Comparison of ENCODE assay signal across 8 mouse cellular contexts in the genomic region with DNA sequence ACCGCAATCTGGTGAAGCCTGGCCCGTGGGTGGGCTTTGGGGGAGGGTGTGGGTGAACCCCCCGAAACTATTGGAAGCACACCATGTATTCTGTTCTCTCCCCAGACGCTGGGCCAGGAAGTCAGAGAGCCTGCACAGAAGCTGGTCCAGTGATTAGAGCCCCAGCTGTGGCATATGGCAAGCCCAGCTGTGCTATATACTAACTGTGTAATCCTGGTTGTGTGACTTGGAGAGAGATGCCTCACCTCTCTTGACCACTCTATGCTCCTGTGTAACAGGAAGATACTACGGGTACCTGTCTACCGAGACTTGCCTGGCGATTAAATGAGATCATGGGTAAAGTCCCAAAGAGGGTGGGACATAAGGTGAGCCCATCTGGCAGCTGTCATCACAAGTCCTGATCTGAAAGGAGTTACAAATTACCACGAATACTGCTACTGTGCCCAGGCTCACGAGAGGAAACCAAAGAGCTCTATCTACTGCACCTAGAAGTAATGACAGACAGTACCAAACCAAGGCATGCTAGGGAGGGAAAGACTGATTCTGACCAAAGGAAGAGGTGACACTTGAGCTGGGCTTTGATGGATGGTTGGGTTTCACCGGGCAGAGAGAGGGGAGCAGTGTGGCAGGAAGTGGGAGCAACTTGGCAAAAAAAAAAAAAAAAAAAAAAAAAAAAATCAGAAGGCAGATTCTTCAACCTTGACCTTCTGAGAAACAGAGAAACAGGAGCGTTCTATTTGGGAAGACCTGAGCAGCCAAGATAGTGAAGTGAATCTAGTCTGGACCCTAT. TPM values are rescaled to one million over a fixed set of nuclear protein-coding genes. Genes with fewer than 3 reads are reported as not detected.
A peak's percentile ranks its signal among the peaks of the same experiment; 100 is the strongest.
DNase-seq lines count a peak whose midpoint lies in the region; ATAC-seq lines count a peak whose summit lies in the region.

No protein-coding gene starts in this region.

- peak overlapping the region; percentile 87 for H3K4me3 ChIP-seq in neural tube, embryonic 11.5 days (ENCODE audit: low read depth, low read length)
- H3K4me3 ChIP-seq in hindbrain, embryonic 15.5 days = peak overlapping the region; percentile 71
- peak overlapping the region; percentile 95 for H3K4me3 ChIP-seq in midbrain, embryonic 16.5 days (ENCODE audit: low read depth, low read length)

- H3K4me2 ChIP-seq in neural tube, embryonic 11.5 days (ENCODE audit: low read depth) = peak overlapping the region; percentile 86
- H3K4me2 ChIP-seq in hindbrain, embryonic 15.5 days = peak overlapping the region; percentile 69
- H3K4me2 ChIP-seq in midbrain, embryonic 16.5 days (ENCODE audit: low read length) = peak overlapping the region; percentile 83

- no peaks in the 10 kb centered on the region for H3K9me3 ChIP-seq in neural tube, embryonic 11.5 days (ENCODE audit: control insufficient read depth, low read length)
- H3K9me3 ChIP-seq in hindbrain, embryonic 15.5 days = no peaks in the 10 kb centered on the region
- H3K9me3 ChIP-seq in midbrain, embryonic 16.5 days (replicated peaks; ENCODE audit: control insufficient read depth, low read length, poor library complexity, severe bottlenecking) = no peaks in the 10 kb centered on the region

- H3K9ac ChIP-seq in neural tube, embryonic 11.5 days (ENCODE audit: low read length) = peak overlapping the region; percentile 84
- H3K9ac ChIP-seq in hindbrain, embryonic 15.5 days = peak overlapping the region; percentile 83
- H3K9ac ChIP-seq in midbrain, embryonic 16.5 days (ENCODE audit: low read depth, low read length) = peak overlapping the region; percentile 97

- ATAC-seq in neural tube, embryonic 11.5 days (ENCODE audit: insufficient read depth, low FRiP score, low TSS enrichment) = peak; percentile 21
- peak; percentile 37; the same call in 1 of the 2 replicates for ATAC-seq in hindbrain, embryonic 15.5 days (ENCODE audit: low FRiP score, low read depth)
- ATAC-seq in midbrain, embryonic 16.5 days = peak; percentile 50

- H3K27me3 ChIP-seq in neural tube, embryonic 11.5 days (ENCODE audit: control insufficient read depth, insufficient read depth, low read length) = no peaks in the 10 kb centered on the region
- H3K27me3 ChIP-seq in hindbrain, embryonic 15.5 days = no peaks in the 10 kb centered on the region
- no peaks in the 10 kb centered on the region for H3K27me3 ChIP-seq in midbrain, embryonic 16.5 days (ENCODE audit: control insufficient read depth, insufficient read depth, low read depth, low read length)

- 14% methylated on average over 11 of the region's 11 CpGs for WGBS in neural tube, embryonic 11.5 days
- 10% methylated on average over 11 of the region's 11 CpGs for WGBS in hindbrain, embryonic 15.5 days
- 14% methylated on average over 11 of the region's 11 CpGs for WGBS in midbrain, embryonic 16.5 days

- H3K36me3 ChIP-seq in neural tube, embryonic 11.5 days (ENCODE audit: control insufficient read depth, insufficient read depth, low read length) = no peaks in the 10 kb centered on the region
- no peaks in the 10 kb centered on the region for H3K36me3 ChIP-seq in hindbrain, embryonic 15.5 days
- no peaks in the 10 kb centered on the region for H3K36me3 ChIP-seq in midbrain, embryonic 16.5 days (ENCODE audit: control insufficient read depth, insufficient read depth, low read length)

- H3K27ac ChIP-seq in neural tube, embryonic 11.5 days (ENCODE audit: low read depth, low read length) = peak overlapping the region; percentile 86; the same call in 1 of the 2 replicates
- peak overlapping the region; percentile 89 for H3K27ac ChIP-seq in hindbrain, embryonic 15.5 days (replicated peaks)
- H3K27ac ChIP-seq in midbrain, embryonic 16.5 days (ENCODE audit: low read length) = peak overlapping the region; percentile 89

- peaks cover 3% of the 10 kb centered on the region; the same call in 1 of the 2 replicates for H3K4me1 ChIP-seq in neural tube, embryonic 11.5 days (ENCODE audit: control insufficient read depth, insufficient read depth, low read length)
- H3K4me1 ChIP-seq in hindbrain, embryonic 15.5 days (replicated peaks) = peaks cover 24% of the 10 kb centered on the region
- H3K4me1 ChIP-seq in midbrain, embryonic 16.5 days (ENCODE audit: control insufficient read depth, insufficient read depth, low read length) = peaks cover 10% of the 10 kb centered on the region

- DNase-seq in adrenal gland, adult (ENCODE audit: inconsistent age in 2 of 2, low spot score in 1 of 2) = peak; percentile 37 to 69
- no peak for DNase-seq in adrenal gland, postnatal 4 days (ENCODE audit: low spot score in 2 of 2)
- no peak for DNase-seq in neural tube, embryonic 11.5 days (ENCODE audit: low spot score)
- DNase-seq in neural tube, embryonic 10.5 days (ENCODE audit: extremely low spot score, low spot score) = no peak
- DNase-seq in gastrocnemius, postnatal 10 days = no peak
- no peak for DNase-seq in frontal cortex, postnatal 10 days (ENCODE audit: low spot score in 2 of 2)

RNA-seq across cellular contexts. Expression of gene Ptprj, which starts 0.8 kb away (rescaled TPM):
- 10 to 100 TPM; 31.3 to 32.4 TPM for total RNA-seq in adrenal gland, postnatal 4 days (2021)
- 3.2 and 3.7 TPM in 2 replicates for polyA plus RNA-seq in neural tube, embryonic 11.5 days (2014; fragmentation: Nextera tagmentation; extraction: Ambion mirVana)
- polyA plus RNA-seq in hindbrain, embryonic 15.5 days (2015; fragmentation: Nextera tagmentation; extraction: Ambion mirVana) = 5.7 and 6.8 TPM in 2 replicates
- 5.4 and 5.9 TPM in 2 replicates for polyA plus RNA-seq in midbrain, embryonic 16.5 days (2015; fragmentation: Nextera tagmentation; extraction: Ambion mirVana)
- total RNA-seq in gastrocnemius, postnatal 10 days (2021) = 1 to 10 TPM; 7.5 to 9.5 TPM

Comparison
In these comparisons a context has a peak if more than half of its experiments do, and no peak if none do; other contexts are left out.
1. DNase-seq: peak in adrenal gland, adult (2 of 2); none in adrenal gland, postnatal 4 days (0 of 2), neural tube, embryonic 11.5 days (single experiment), neural tube, embryonic 10.5 days (single experiment), gastrocnemius, postnatal 10 days (single experiment) and frontal cortex, postnatal 10 days (0 of 2).
2. Peak in every context shown above with its lines, with median percentiles within 50 percentile points of each other: ATAC-seq, H3K27ac ChIP-seq, H3K4me2 ChIP-seq, H3K4me3 ChIP-seq and H3K9ac ChIP-seq.